Mouse (Mus musculus): ENCODE measurements around the gene Tex52.

DNA sequence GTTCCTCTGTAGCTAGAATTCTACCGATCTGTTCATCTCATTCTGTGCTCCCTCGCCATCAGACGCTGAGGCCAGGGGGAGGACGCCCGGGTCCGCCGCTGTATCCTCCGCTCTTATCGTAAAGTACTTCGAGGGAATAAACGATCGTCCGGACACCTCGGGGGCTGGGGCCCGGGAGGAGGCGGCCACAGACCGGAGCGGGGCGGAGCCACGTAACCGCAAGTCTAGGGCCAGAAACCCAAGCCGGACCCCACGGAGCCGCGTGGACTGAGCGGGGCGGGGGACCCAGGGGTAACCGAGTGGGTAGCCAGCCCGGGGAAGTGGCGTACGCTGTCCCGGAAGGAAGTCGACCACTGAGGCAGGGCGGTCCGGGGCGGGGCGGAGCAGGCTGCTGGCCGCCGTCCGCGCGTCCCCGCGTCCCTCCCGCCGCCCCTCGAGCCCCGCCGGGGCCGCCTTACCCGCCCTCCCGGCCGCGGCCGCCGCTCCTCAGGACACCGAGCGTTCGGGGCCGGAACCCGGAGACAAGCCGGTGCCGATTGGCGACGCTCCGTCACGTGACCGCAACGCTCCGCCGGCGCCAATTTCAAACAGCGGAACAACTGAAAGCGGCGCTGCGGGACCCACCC, 12.8 kb upstream of the Tex52 start, which contains the start of the genes Rhno1 and Foxm1:
- no peak for TF ChIP-seq CTCF (IDR thresholded peaks at IDR 0.05; ENCODE audit: extremely low read depth, insufficient read length, insufficient replicate concordance, low read depth, low read length)
- no peak for TF ChIP-seq POLR2A (IDR thresholded peaks at IDR 0.05; ENCODE audit: low read depth, low read length)
